Mouse (Mus musculus) CH12.LX (cell line): ENCODE data around the gene Gstm3. TPM values are rescaled to one million over a fixed set of nuclear protein-coding genes. Genes with fewer than 3 reads are reported as not detected.

Source experiments
- DNase-seq: peaks from one replicate; pipeline ENCODE4 v3.0.0-alpha.2; 2013; ENCODE audit errors: extremely low read depth
- H3K27ac ChIP-seq: 2 replicates; pipeline ENCODE4 v1.5.1; 2012; ENCODE audit warnings: low read depth, mild to moderate bottlenecking, control low read depth, moderate library complexity; ENCODE audit not compliant: insufficient read depth
- H3K27me3 ChIP-seq: replicated peaks from 2 replicates; pipeline ENCODE3; 2012; ENCODE audit warnings: inconsistent platforms
- H3K36me3 ChIP-seq, 2 experiments: replicated peaks in 1 of 2; 2 replicates each; pipeline versions ENCODE3 to v1.6.1; 2012; ENCODE audit warnings: inconsistent platforms in 1 of 2, low read length in 1 of 2, mild to moderate bottlenecking in 1 of 2, mixed read lengths in 1 of 2, moderate library complexity in 1 of 2; ENCODE audit not compliant: control insufficient read depth in 1 of 2, insufficient read depth in 1 of 2
- H3K4me1 ChIP-seq, 2 experiments: 2 replicates each; pipeline ENCODE4 v1.6.1; 2012; ENCODE audit warnings: inconsistent platforms in 1 of 2, moderate library complexity in 1 of 2; ENCODE audit not compliant: insufficient read depth in 2 of 2, control insufficient read depth in 1 of 2
- H3K4me2 ChIP-seq: 2 replicates; pipeline ENCODE4 v1.6.1; 2012; ENCODE audit warnings: low read depth, mild to moderate bottlenecking, control low read depth; ENCODE audit not compliant: poor library complexity, insufficient read depth, severe bottlenecking
- H3K4me3 ChIP-seq, 3 experiments: fragments of 150-350 bp in 1 of 3; sonication (generic) in 1 of 3; replicated peaks in 1 of 3; 2 replicates each; pipeline versions ENCODE3 to v1.5.1; 2011 to 2012; ENCODE audit warnings: low read depth in 2 of 3, low read length in 2 of 3, mild to moderate bottlenecking in 2 of 3, moderate library complexity in 2 of 3, control low read depth in 1 of 3, improper control_type of control experiment in 1 of 3, inconsistent platforms in 1 of 3, mixed read lengths in 1 of 3; ENCODE audit not compliant: poor library complexity in 1 of 3
- H3K79me2 ChIP-seq: replicated peaks from 2 replicates; pipeline ENCODE4 v1.6.1; 2012; ENCODE audit warnings: mild to moderate bottlenecking, moderate library complexity; ENCODE audit not compliant: control insufficient read depth, poor library complexity, insufficient read depth, severe bottlenecking; ENCODE audit errors: extremely low read depth
- H3K9ac ChIP-seq: 2 replicates; pipeline ENCODE4 v1.6.1; 2012; ENCODE audit warnings: low read depth, mild to moderate bottlenecking, control low read depth, moderate library complexity; ENCODE audit not compliant: insufficient read depth
- H3K9me3 ChIP-seq: replicated peaks from 2 replicates; pipeline ENCODE3; 2012; ENCODE audit warnings: low read length, inconsistent platforms, mixed read lengths
- BHLHE40 ChIP-seq: IDR thresholded peaks from 2 replicates; pipeline ENCODE4 v1.6.1; 2011; ENCODE audit warnings: mild to moderate bottlenecking, low read depth, low read length, improper control_type of control experiment
- CHD1 ChIP-seq: IDR thresholded peaks from 2 replicates; pipeline ENCODE4 v1.6.1; 2012; ENCODE audit warnings: low read depth, low read length, improper control_type of control experiment, inconsistent platforms
- CHD2 ChIP-seq: IDR thresholded peaks from 2 replicates; pipeline ENCODE4 v1.6.1; 2011; ENCODE audit warnings: low read length, improper control_type of control experiment
- CTCF ChIP-seq, 2 experiments: IDR thresholded peaks in 1 of 2; conservative IDR thresholded peaks in 1 of 2; 2 replicates each; pipeline ENCODE4 v1.5.1; 2011 to 2012; ENCODE audit warnings: low read depth in 2 of 2, low read length in 2 of 2, improper control_type of control experiment in 1 of 2, inconsistent platforms in 1 of 2, mild to moderate bottlenecking in 1 of 2, moderate library complexity in 1 of 2
- E2F4 ChIP-seq: IDR thresholded peaks from 2 replicates; pipeline ENCODE4 v1.6.1; 2011; ENCODE audit warnings: low read depth, low read length, improper control_type of control experiment; ENCODE audit not compliant: insufficient replicate concordance
- ELF1 ChIP-seq: IDR thresholded peaks from 2 replicates; pipeline ENCODE4 v1.6.1; 2014; ENCODE audit warnings: low read depth, mild to moderate bottlenecking, inconsistent platforms, low read length, improper control_type of control experiment
- ETS1 ChIP-seq: conservative IDR thresholded peaks from 2 replicates; pipeline ENCODE4 v1.6.1; 2012; ENCODE audit warnings: low read depth, mild to moderate bottlenecking, inconsistent platforms, low read length, improper control_type of control experiment, moderate library complexity
- GABPA ChIP-seq: IDR thresholded peaks from 2 replicates; pipeline ENCODE4 v1.6.1; 2012; ENCODE audit warnings: low read depth, low read length, improper control_type of control experiment, inconsistent platforms; ENCODE audit not compliant: insufficient replicate concordance
- HCFC1 ChIP-seq: IDR thresholded peaks from 2 replicates; pipeline ENCODE4 v1.6.1; 2012; ENCODE audit warnings: low read depth, mild to moderate bottlenecking, inconsistent platforms, low read length, improper control_type of control experiment
- JUN ChIP-seq: IDR thresholded peaks from 2 replicates; pipeline ENCODE4 v1.6.1; 2011; ENCODE audit warnings: low read depth, mild to moderate bottlenecking, low read length, improper control_type of control experiment, moderate library complexity; ENCODE audit not compliant: insufficient read depth
- JUND ChIP-seq: conservative IDR thresholded peaks from 2 replicates; pipeline ENCODE4 v1.6.1; 2011; ENCODE audit warnings: low read depth, low read length, improper control_type of control experiment
- KAT2A ChIP-seq: IDR thresholded peaks from 2 replicates; pipeline ENCODE4 v1.6.1; 2012; ENCODE audit warnings: low read length, improper control_type of control experiment, inconsistent platforms; ENCODE audit not compliant: insufficient replicate concordance
- MAFK ChIP-seq: IDR thresholded peaks from 2 replicates; pipeline ENCODE4 v1.6.1; 2011; ENCODE audit warnings: low read length, improper control_type of control experiment; ENCODE audit not compliant: insufficient replicate concordance
- MAZ ChIP-seq: IDR thresholded peaks from 2 replicates; pipeline ENCODE4 v1.6.1; 2012; ENCODE audit warnings: low read depth, mild to moderate bottlenecking, inconsistent platforms, low read length, improper control_type of control experiment, moderate library complexity
- MYC ChIP-seq: IDR thresholded peaks from 2 replicates; pipeline ENCODE4 v1.6.1; 2011; ENCODE audit warnings: low read depth, mild to moderate bottlenecking, improper control_type of control experiment, low read length
- PAX5 ChIP-seq: IDR thresholded peaks from 2 replicates; pipeline ENCODE4 v1.6.1; 2012; ENCODE audit warnings: low read length, inconsistent platforms, mixed read lengths
- POLR2A ChIP-seq: IDR thresholded peaks from 2 replicates; pipeline ENCODE4 v1.6.1; 2011; ENCODE audit warnings: low read depth, mild to moderate bottlenecking, improper control_type of control experiment, low read length
- POLR2AphosphoS2 ChIP-seq: IDR thresholded peaks from 2 replicates; pipeline ENCODE4 v1.6.1; 2011; ENCODE audit warnings: low read depth, low read length, improper control_type of control experiment
- RAD21 ChIP-seq: IDR thresholded peaks from 2 replicates; pipeline ENCODE4 v1.6.1; 2011; ENCODE audit warnings: low read depth, mild to moderate bottlenecking, low read length, improper control_type of control experiment, moderate library complexity
- SIN3A ChIP-seq: IDR thresholded peaks from 2 replicates; pipeline ENCODE4 v1.6.1; 2012; ENCODE audit warnings: low read length, improper control_type of control experiment, inconsistent platforms
- SMC3 ChIP-seq: IDR thresholded peaks from 2 replicates; pipeline ENCODE4 v1.6.1; 2011; ENCODE audit warnings: low read depth, low read length, improper control_type of control experiment
- TBP ChIP-seq: conservative IDR thresholded peaks from 2 replicates; pipeline ENCODE4 v1.6.1; 2011; ENCODE audit warnings: low read depth, low read length, improper control_type of control experiment
- TCF12 ChIP-seq: IDR thresholded peaks from 2 replicates; pipeline ENCODE4 v1.6.1; 2014; ENCODE audit warnings: low read depth, mild to moderate bottlenecking, inconsistent platforms, low read length, improper control_type of control experiment
- USF1 ChIP-seq: IDR thresholded peaks from 2 replicates; pipeline ENCODE4 v1.6.1; 2014; ENCODE audit warnings: low read depth, mild to moderate bottlenecking, inconsistent platforms, low read length, improper control_type of control experiment
- ZMIZ1 ChIP-seq: IDR thresholded peaks from 2 replicates; pipeline ENCODE4 v1.6.1; 2012; ENCODE audit warnings: low read depth, mild to moderate bottlenecking, inconsistent platforms, low read length, improper control_type of control experiment
- dilution Hi-C: fragments of 300-500 bp; cut with MboI; formaldehyde crosslinking; loops from 2 replicates; pipeline ENCODE4 v1.14.3; 2020; ENCODE audit warnings: low sequenced_read_pairs; ENCODE audit not compliant: extremely low pct_unique_long_range_greater_than_20kb, extremely low pct_ligation_motif_present
- in situ Hi-C: fragments of 300-500 bp; cut with MboI; formaldehyde crosslinking; loops from 3 replicates; pipeline ENCODE4 v1.14.3; 2019; ENCODE audit warnings: low sequenced_read_pairs, low pct_ligation_motif_present, low pct_unique_long_range_greater_than_20kb, mixed read lengths
- polyA plus RNA-seq: library from polyadenylated mRNA; unstranded; fragments of >175 nt; gene quantifications from 2 replicates; pipeline ENCODE4 v1.2.1, GENCODE M21; 2012; ENCODE audit warnings: low read depth; ENCODE audit not compliant: insufficient read length
- total RNA-seq, 2 experiments: library from RNA; depleted of rRNA; stranded (reverse); fragments of 300-350 nt in 1 of 2; fragments of >200 nt in 1 of 2; gene quantifications; 2 replicates each; pipeline ENCODE4 v1.2.3; 2012 to 2014

Gene Gstm3
- total and polyA plus RNA-seq, 3 experiments = not detected

DNA sequence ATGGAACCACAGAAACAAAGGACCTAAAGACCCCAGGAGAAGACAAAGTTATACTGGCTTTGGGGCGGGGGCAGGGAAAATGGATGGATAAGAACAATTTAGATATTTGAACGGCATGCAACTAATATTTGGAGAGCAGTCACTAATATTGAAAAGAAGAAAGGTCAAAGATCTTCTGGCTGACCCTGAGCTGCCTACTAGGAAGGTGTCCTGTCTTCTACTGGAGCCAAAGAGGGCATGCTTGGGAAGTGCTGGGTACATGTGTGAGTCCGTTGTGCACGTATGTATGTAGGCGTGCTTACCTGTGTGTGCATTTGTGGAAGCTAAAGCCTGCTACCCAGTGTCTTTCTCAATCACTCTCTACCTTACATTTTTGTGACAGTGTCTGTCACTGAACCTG is 2.5 kb downstream of the Gstm3 start:
- no peak for DNase-seq
- in situ Hi-C loops = no loop called here
- no peak for TF ChIP-seq ELF1
- no peak for TF ChIP-seq RAD21
- no peak for TF ChIP-seq SIN3A
- no peak for TF ChIP-seq CHD2
- TF ChIP-seq POLR2AphosphoS2 = no peak
- TF ChIP-seq E2F4 = no peak
- TF ChIP-seq POLR2A = no peak
- TF ChIP-seq PAX5 = no peak
- no peak for TF ChIP-seq KAT2A
- TF ChIP-seq TCF12 = no peak
- no peak for TF ChIP-seq SMC3
- TF ChIP-seq JUND = no peak
- no peak for TF ChIP-seq USF1
- no peak for TF ChIP-seq BHLHE40
- TF ChIP-seq TBP = no peak
- no peak for TF ChIP-seq MAZ
- no peak for TF ChIP-seq CHD1
- TF ChIP-seq CTCF (conservative IDR thresholded peaks at IDR 0.05 in 1 of 2, IDR thresholded peaks at IDR 0.05 in 1 of 2; ENCODE audit: low read depth in 2 of 2, low read length in 2 of 2) = no peak
- no peak for TF ChIP-seq JUN
- TF ChIP-seq, all 38 proteins: peak for 0
- dilution Hi-C loops = no loop called here
- no peak overlapping the region for H3K4me2 ChIP-seq
- peaks cover 5% of the 10 kb centered on the region for H3K27me3 ChIP-seq
- H3K9me3 ChIP-seq = no peaks in the 10 kb centered on the region
- H3K79me2 ChIP-seq = no peaks in the 10 kb centered on the region
- H3K9ac ChIP-seq = no peak overlapping the region
- H3K4me1 ChIP-seq = peaks cover 4 to 14% of the 10 kb centered on the region in 2 experiments; a peak in 3 of 4 replicates
- no peaks in the 10 kb centered on the region for H3K36me3 ChIP-seq
- H3K27ac ChIP-seq = no peak overlapping the region
- no peak overlapping the region for H3K4me3 ChIP-seq

DNA sequence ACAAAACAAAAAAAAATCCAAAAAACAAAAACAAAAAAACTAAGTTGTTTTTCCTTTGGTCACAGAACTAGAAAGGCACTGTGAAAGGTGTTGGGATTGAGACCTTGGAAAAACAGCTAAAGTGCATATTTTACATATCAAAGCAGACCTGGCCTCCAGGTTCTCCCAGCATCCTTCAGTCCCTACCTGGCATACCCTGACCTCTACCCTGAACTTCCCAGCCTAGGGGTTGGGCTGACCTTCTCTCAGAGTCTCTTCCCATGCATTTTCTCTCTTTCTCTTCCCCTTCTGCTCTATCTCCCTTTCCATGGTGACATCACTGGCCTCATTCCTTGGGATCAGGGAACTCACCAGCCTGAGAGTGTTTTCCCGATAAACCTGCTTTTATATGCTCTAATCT is 3.5 kb downstream of the Gstm3 start:
- dilution Hi-C loops = no loop called here
- TF ChIP-seq ETS1 (no peak), MAFK (no peak), GABPA (no peak), POLR2AphosphoS2 (no peak), JUND (no peak), ZMIZ1 (no peak), PAX5 (no peak), BHLHE40 (no peak), USF1 (no peak), MYC (no peak), HCFC1 (no peak)
- TF ChIP-seq, all 38 proteins: peak for 0
- Histone ChIP-seq H3K4me1 (peaks cover 4 to 14% of the 10 kb centered on the region in 2 experiments; a peak in 3 of 4 replicates), H3K27ac (no peak overlapping the region), H3K27me3 (peaks cover 4% of the 10 kb centered on the region), H3K79me2 (no peaks in the 10 kb centered on the region), H3K9ac (no peak overlapping the region), H3K4me3 (no peak overlapping the region), H3K9me3 (no peaks in the 10 kb centered on the region), H3K36me3 (no peaks in the 10 kb centered on the region), H3K4me2 (no peak overlapping the region)
- in situ Hi-C loops = no loop called here
- DNase-seq = no peak
